Mouse (Mus musculus) stomach, embryonic 14.5 days (tissue): ENCODE data around the gene Ube2cbp. TPM values are rescaled to one million over a fixed set of nuclear protein-coding genes. Genes with fewer than 3 reads are reported as not detected.

ENCODE experiments used
- ATAC-seq: fragments of 200-750 bp; cut with Nextera tagmentation; 2 replicates; pipeline ENCODE4 v1.8.0; 2017; ENCODE audit warnings: low read depth, moderate TSS enrichment; ENCODE audit not compliant: insufficient number of reproducible peaks, insufficient read depth, low FRiP score
- H3K27ac ChIP-seq: fragments of 300-500 bp; sonication (generic); 2 replicates; pipeline ENCODE4 v1.5.1; 2014; ENCODE audit warnings: mild to moderate bottlenecking, low read length, moderate library complexity, mixed read lengths
- H3K27me3 ChIP-seq: fragments of 300-500 bp; sonication (generic); 2 replicates; pipeline ENCODE4 v1.6.1; 2014; ENCODE audit warnings: low read length, control low read depth, mixed read lengths; ENCODE audit not compliant: control insufficient read depth, insufficient read depth
- H3K36me3 ChIP-seq: fragments of 300-500 bp; sonication (generic); 2 replicates; pipeline ENCODE4 v1.6.1; 2014; ENCODE audit warnings: mild to moderate bottlenecking, control low read depth, low read length, moderate library complexity, mixed read lengths; ENCODE audit not compliant: control insufficient read depth, insufficient read depth
- H3K4me1 ChIP-seq: fragments of 300-500 bp; sonication (generic); 2 replicates; pipeline ENCODE4 v1.6.1; 2014; ENCODE audit warnings: low read length, control low read depth, mixed read lengths; ENCODE audit not compliant: control insufficient read depth, insufficient read depth
- H3K4me2 ChIP-seq: fragments of 300-500 bp; sonication (generic); replicated peaks from 2 replicates; pipeline ENCODE4 v1.6.1; 2014; ENCODE audit warnings: low read depth, low read length, control low read depth
- H3K4me3 ChIP-seq: fragments of 300-500 bp; sonication (generic); 2 replicates; pipeline ENCODE4 v1.5.1; 2014; ENCODE audit warnings: low read depth, low read length, control low read depth
- H3K9ac ChIP-seq: fragments of 300-500 bp; sonication (generic); replicated peaks from 2 replicates; pipeline ENCODE4 v1.6.1; 2014; ENCODE audit warnings: low read depth, mild to moderate bottlenecking, control low read depth, low read length, moderate library complexity, mixed read lengths
- H3K9me3 ChIP-seq: fragments of 300-500 bp; sonication (generic); 2 replicates; pipeline ENCODE4 v1.6.1; 2016; ENCODE audit warnings: low read depth, low read length, control low read depth; ENCODE audit not compliant: control insufficient read depth
- WGBS: fragments of 180-500 bp; shearing (Covaris S2); extraction: QIAGEN DNeasy Blood & Tissue Kit; methylation state at CpG from one replicate; pipeline ENCODE4 v1.1.7; 2014; 5-methylcytosine and 5-hydroxymethylcytosine counted together
- polyA plus RNA-seq: library from polyadenylated mRNA; unstranded; fragments of >200 nt; fragmentation: Nextera tagmentation; extraction: Ambion mirVana; gene quantifications from 2 replicates; pipeline ENCODE4 v1.2.1, GENCODE M21; 2014

The Ube2cbp gene
- polyA plus RNA-seq, 1 experiment from 2014 or later: 5.5 TPM

DNA sequence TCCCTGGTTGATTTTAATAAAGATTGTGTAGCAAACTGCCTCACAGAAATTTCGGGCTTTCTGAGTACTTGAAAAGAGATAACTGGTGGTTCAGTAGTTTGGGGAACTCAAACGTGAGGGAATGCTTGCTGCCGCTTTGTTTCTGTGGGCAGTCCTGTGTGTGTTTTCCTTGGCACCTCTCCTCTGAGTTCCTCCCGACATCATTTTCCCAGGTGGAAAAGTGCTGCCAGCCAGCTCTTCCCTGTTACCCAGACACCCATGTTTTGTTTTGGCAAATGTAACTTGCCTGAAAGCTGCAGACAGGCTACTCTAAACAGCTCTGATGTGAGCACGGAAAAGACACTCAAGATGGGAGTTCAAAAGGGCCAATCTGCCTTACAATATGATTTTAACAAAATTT, 166.6 kb downstream of the Ube2cbp start:
- no peak for ATAC-seq
- Histone ChIP-seq H3K4me1 (no peaks in the 10 kb centered on the region), H3K27me3 (no peaks in the 10 kb centered on the region), H3K4me2 (no peak overlapping the region), H3K9me3 (no peaks in the 10 kb centered on the region), H3K4me3 (no peak overlapping the region), H3K9ac (no peak overlapping the region), H3K36me3 (no peaks in the 10 kb centered on the region), H3K27ac (no peak overlapping the region)
- WGBS: 33% methylated on average over 5 of the region's 5 CpGs

DNA sequence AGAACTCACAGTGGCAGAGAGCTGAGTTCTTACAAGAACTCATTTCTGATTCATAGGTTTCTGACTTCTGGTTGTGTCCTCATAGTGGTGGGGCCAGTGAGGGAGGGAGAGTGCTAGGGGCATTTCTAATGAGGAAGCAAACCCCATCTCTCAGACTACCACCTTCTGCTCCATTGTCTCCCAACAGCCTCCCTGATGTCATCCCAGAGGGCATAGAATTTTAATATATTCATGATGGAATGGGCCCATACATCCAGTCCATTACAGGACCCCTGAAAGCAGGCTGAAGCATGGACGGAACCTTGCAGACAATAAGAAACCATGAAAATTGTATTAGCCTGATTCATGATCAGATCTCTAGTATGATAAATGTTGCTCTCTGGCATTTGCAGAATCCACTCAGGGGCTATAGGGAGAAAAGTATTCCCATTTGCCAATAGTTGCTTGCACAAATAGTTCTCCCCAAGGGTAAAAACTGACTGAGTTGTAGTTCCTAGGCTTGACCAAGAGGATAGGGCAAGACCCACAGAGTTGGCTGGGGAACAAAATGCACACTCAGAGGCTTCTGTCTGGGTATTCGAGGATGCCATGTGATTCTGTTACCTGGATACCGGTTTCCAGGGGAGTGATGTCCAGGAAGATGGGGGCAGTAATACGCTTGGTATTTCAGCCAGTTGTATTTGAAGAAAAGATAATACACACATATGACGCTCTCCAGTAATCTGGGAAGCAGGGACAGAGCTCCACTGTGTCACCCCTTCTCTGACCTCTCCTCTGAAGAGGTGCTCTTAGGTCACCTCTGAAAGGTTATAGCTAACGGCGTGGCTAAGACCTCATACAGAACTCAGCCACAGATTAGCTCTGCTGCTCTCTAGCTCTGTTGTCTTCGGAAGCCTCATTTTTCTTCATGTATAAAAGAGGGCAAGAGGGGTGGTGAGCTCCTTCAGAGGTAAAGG, 167.8 kb downstream of the Ube2cbp start:
- Histone ChIP-seq H3K4me2 (no peak overlapping the region), H3K36me3 (no peaks in the 10 kb centered on the region), H3K27ac (no peak overlapping the region), H3K4me1 (no peaks in the 10 kb centered on the region), H3K4me3 (no peak overlapping the region), H3K27me3 (no peaks in the 10 kb centered on the region), H3K9ac (no peak overlapping the region), H3K9me3 (no peaks in the 10 kb centered on the region)
- no peak for ATAC-seq
- WGBS: 75% methylated on average over 8 of the region's 8 CpGs

DNA sequence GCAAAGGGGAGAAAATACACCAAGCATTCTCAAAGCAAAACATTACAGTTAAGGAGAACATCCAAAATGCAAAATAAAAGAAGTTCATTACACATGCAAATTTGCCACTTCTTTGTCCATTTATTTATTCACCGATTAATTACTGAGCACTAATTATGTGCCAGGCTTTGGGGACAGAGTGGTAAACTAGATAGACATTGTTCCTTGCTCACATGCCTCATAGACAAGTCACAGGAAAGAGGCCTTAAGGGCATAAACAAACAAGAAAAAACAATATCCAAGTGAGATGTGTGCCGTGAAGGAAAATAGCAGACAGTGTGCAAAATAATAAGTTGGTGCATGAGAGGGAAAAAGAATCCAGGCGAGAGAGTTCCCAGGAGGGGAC, 177.2 kb downstream of the Ube2cbp start:
- Histone ChIP-seq H3K4me3 (no peak overlapping the region), H3K36me3 (no peaks in the 10 kb centered on the region), H3K4me2 (no peak overlapping the region), H3K4me1 (no peaks in the 10 kb centered on the region), H3K9me3 (peaks cover 3% of the 10 kb centered on the region; the same call in 1 of the 2 replicates), H3K27ac (no peak overlapping the region), H3K9ac (no peak overlapping the region), H3K27me3 (no peaks in the 10 kb centered on the region)
- 83% methylated on average over 3 of the region's 3 CpGs for WGBS
- no peak for ATAC-seq

DNA sequence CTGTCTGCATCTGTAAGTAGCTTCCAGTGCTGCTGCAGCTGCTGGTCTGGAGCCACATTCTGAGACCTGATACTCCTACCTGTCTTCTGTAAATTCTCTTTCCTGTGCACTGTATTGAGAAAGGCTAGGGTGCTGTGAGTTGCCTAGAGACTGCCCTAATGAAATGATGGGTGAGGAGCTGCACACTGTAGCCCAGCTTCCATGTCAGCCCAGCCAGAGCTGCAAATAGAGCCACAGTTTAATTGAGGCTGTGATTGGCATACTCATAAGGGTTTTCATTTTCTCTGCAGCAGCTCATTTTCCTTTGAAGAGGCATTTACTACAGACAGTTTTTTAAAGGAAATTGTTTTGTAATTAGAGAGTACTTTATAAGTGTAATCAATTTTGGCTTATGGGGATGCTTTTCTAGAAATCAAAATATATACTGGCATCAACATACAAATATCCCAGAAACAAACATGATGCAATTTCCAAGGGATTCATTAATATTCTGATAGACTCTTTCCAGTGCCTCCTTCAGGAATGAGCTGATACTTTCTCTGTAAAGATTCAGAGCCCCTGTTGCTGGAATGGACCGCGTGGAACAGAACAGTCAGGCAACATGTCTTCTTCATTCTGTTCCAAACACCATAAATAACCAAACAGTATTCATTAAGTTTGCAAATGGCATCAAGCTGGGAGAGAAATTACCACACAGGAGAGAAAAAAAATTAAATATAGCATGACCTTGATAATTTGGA, 177.8 kb downstream of the Ube2cbp start:
- H3K27me3 ChIP-seq: no peaks in the 10 kb centered on the region
- H3K36me3 ChIP-seq: no peaks in the 10 kb centered on the region
- no peaks in the 10 kb centered on the region for H3K4me1 ChIP-seq
- no peak overlapping the region for H3K9ac ChIP-seq
- no peak overlapping the region for H3K4me3 ChIP-seq
- ATAC-seq: no peak
- H3K27ac ChIP-seq: no peak overlapping the region
- peaks cover 3% of the 10 kb centered on the region; the same call in 1 of the 2 replicates for H3K9me3 ChIP-seq
- H3K4me2 ChIP-seq: no peak overlapping the region
- 87% methylated on average over 2 of the region's 2 CpGs for WGBS

DNA sequence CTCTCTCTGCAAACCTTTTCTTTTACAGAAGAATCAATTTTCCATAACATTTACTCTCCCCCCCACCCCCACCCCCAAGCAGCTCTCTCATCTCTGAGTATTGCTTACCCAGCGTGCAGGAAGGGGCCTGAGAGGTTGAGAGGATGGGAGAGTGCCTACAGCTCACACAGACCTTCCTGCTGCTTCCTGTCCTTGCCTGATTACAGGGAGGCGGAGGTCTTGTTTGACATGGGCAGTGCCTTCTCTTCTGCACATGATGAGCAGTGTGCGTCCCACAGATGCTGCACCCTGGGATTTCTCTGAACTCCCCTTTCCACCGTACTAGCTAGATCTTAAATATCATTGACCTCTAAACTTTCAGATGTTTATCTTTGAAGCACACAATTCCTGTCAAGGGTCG, 182.2 kb downstream of the Ube2cbp start:
- Histone ChIP-seq H3K9ac (no peak overlapping the region), H3K27ac (no peak overlapping the region), H3K27me3 (no peaks in the 10 kb centered on the region), H3K4me1 (no peaks in the 10 kb centered on the region), H3K4me3 (no peak overlapping the region), H3K36me3 (no peaks in the 10 kb centered on the region), H3K9me3 (peaks cover 3% of the 10 kb centered on the region; the same call in 1 of the 2 replicates), H3K4me2 (no peak overlapping the region)
- ATAC-seq: no peak
- 44% methylated on average over 5 of the region's 5 CpGs for WGBS

DNA sequence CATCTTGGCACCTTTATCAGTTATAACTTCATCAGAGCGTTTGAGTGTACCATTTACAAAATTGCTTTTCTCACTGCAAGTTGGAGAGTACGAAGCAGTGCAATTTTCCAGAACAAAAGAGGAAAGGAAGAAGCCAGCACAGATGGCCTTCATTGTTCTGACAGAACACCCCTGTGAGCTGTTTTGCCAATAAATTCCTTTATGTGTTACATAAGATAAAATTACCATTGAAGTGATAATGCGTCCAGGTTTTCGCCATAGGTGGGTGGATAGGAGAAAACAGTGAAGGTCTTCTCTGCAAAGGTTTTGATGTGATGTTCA, 183.6 kb downstream of the Ube2cbp start:
- Histone ChIP-seq H3K9ac (no peak overlapping the region), H3K4me2 (no peak overlapping the region), H3K36me3 (no peaks in the 10 kb centered on the region), H3K4me1 (no peaks in the 10 kb centered on the region), H3K9me3 (peaks cover 3% of the 10 kb centered on the region; the same call in 1 of the 2 replicates), H3K27me3 (no peaks in the 10 kb centered on the region), H3K4me3 (no peak overlapping the region), H3K27ac (no peak overlapping the region)
- WGBS: 71% methylated on average over 4 of the region's 4 CpGs
- ATAC-seq: no peak

DNA sequence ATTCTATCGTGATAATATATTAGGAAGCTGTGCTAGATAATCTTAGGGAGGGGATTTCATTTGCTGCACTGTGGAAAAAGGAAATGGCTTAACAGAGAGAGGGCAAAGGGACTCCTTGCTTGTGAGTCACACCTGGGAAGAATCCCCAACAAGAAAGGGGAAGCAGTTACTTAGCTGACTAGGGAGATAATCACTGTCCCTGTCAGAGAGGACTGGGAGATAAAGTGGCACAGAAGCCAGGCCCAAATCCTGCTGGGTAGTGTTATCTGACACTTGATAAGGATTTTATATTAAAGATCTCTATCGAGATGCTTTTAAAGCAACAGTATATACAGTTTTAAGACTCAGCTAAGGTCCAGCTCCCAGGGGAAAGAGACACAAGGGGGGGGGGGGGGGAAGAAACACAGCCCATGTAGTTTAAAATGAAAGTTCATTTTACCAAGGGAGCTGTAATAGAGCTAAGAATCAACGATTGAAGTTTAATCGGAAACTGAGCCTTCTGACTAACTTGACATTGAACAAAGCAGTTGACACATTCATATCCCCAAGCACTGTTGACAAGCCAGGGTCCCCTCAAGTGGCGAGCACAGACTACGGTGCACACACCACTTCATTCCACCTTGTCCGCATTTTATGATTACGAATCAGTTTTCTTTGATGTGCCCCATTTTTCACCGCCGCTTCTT, 184.1 kb downstream of the Ube2cbp start:
- Histone ChIP-seq H3K27me3 (no peaks in the 10 kb centered on the region), H3K4me3 (no peak overlapping the region), H3K4me1 (no peaks in the 10 kb centered on the region), H3K36me3 (no peaks in the 10 kb centered on the region), H3K4me2 (no peak overlapping the region), H3K9ac (no peak overlapping the region), H3K27ac (no peak overlapping the region), H3K9me3 (peaks cover 3% of the 10 kb centered on the region; the same call in 1 of the 2 replicates)
- WGBS: 80% methylated on average over 10 of the region's 10 CpGs
- ATAC-seq: no peak

DNA sequence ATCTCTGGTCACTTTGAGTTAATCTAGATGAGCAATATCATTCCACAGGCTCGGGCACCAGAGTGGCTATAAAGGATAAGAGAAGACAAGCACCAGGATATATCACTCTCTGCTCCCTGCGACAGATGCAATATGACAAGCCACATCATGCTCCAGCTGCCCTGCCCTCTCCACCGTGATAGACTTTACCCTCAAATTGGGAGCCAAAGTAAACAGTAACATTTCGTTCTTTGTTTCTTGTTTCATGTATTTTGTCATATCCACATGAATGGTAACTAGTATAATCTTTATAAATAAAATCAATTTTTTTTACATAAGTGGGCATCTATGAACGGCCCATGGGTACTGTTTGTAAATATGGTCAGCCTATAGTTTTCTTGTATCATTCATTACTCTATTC, 195.2 kb downstream of the Ube2cbp start:
- 80% methylated on average over 5 of the region's 5 CpGs for WGBS
- Histone ChIP-seq H3K9me3 (no peaks in the 10 kb centered on the region), H3K36me3 (no peaks in the 10 kb centered on the region), H3K4me2 (no peak overlapping the region), H3K9ac (no peak overlapping the region), H3K27ac (no peak overlapping the region), H3K4me3 (no peak overlapping the region), H3K4me1 (no peaks in the 10 kb centered on the region), H3K27me3 (no peaks in the 10 kb centered on the region)
- ATAC-seq: no peak
